Mouse (Mus musculus) MEL (cell line): Measurements from ENCODE around the gene Tsc22d1.

Experiments used
- CTCF ChIP-seq, 3 experiments: IDR thresholded peaks in 2 of 3; conservative IDR thresholded peaks in 1 of 3; 2 replicates each; pipeline ENCODE4 v1.5.1; 2011 to 2012; ENCODE audit warnings: low read length in 3 of 3, low read depth in 2 of 3, mild to moderate bottlenecking in 2 of 3, improper control_type of control experiment in 1 of 3, inconsistent platforms in 1 of 3, mixed read lengths in 1 of 3, moderate library complexity in 1 of 3; ENCODE audit not compliant: control insufficient read depth in 1 of 3, insufficient read depth in 1 of 3, poor library complexity in 1 of 3, severe bottlenecking in 1 of 3
- POLR2A ChIP-seq, 2 experiments: IDR thresholded peaks; 2 replicates each; pipeline ENCODE4 v1.6.1; 2011 to 2012; ENCODE audit warnings: low read length in 2 of 2, mild to moderate bottlenecking in 2 of 2, control low read depth in 1 of 2, improper control_type of control experiment in 1 of 2, low read depth in 1 of 2, moderate library complexity in 1 of 2; ENCODE audit not compliant: control insufficient read depth in 1 of 2, insufficient read depth in 1 of 2, poor library complexity in 1 of 2
- RCOR1 ChIP-seq: IDR thresholded peaks from 2 replicates; pipeline ENCODE4 v1.6.1; 2012; ENCODE audit warnings: low read depth, mild to moderate bottlenecking, inconsistent platforms, low read length, improper control_type of control experiment
- TAL1 ChIP-seq: IDR thresholded peaks from 2 replicates; pipeline ENCODE4 v1.6.1; 2012; ENCODE audit warnings: mild to moderate bottlenecking, inconsistent platforms, low read length, moderate library complexity, mixed read lengths

GRCm38 (mm10) chr14:76455159-76455558 is 40.4 kb downstream of the Tsc22d1 start:
- TF ChIP-seq CTCF (IDR thresholded peaks at IDR 0.05 in 2 of 3, conservative IDR thresholded peaks at IDR 0.05 in 1 of 3; ENCODE audit: control insufficient read depth in 1 of 3, insufficient read depth in 1 of 3, low read depth in 2 of 3, low read length in 3 of 3, poor library complexity in 1 of 3, severe bottlenecking in 1 of 3) (no peak), POLR2A (IDR thresholded peaks at IDR 0.05; ENCODE audit: control insufficient read depth in 1 of 2, insufficient read depth in 1 of 2, low read depth in 1 of 2, low read length in 2 of 2, poor library complexity in 1 of 2) (no peak), RCOR1 (no peak), TAL1 (no peak)
